Mouse (Mus musculus): ENCODE measurements at regions not wholly inside any gene's neighbourhood (a gene's known extent, or its start where the extent isn't known, plus 50 kb on each side); places are given as distances from the start of the nearest gene placed in this dataset.

- Histone ChIP-seq H3K9ac (no peak overlapping the region), H3K27ac (replicated peaks) (no peak overlapping the region), H3K4me1 (replicated peaks) (no peaks in the 10 kb centered on the region), H3K36me3 (no peaks in the 10 kb centered on the region), H3K4me2 (no peak overlapping the region), H3K27me3 (0 out of 2 replicates have a peak, but pooled peaks cover 4% of the 10 kb centered on the region), H3K9me3 (no peaks in the 10 kb centered on the region), H3K4me3 (no peak overlapping the region)
- WGBS = 47% methylated on average over 13 of the region's 13 CpGs
- ATAC-seq (ENCODE audit: low FRiP score, low read depth) = no peak
Measured at GRCm38 (mm10) chr17:85785625-85786294, 97.7 kb upstream of the Six2 start.

GRCm38 (mm10) chr17:85780477-85780876, 92.4 kb upstream of the Six2 start:
- H3K9ac ChIP-seq = no peak overlapping the region
- H3K27ac ChIP-seq (replicated peaks) = no peak overlapping the region
- 0 out of 2 replicates have a peak, but pooled peaks cover 5% of the 10 kb centered on the region for H3K27me3 ChIP-seq
- H3K4me3 ChIP-seq = no peak overlapping the region
- H3K4me2 ChIP-seq = no peak overlapping the region
- H3K36me3 ChIP-seq = no peaks in the 10 kb centered on the region
- H3K9me3 ChIP-seq = no peaks in the 10 kb centered on the region
- 93% methylated on average over 10 of the region's 10 CpGs for WGBS
- peaks cover 4% of the 10 kb centered on the region; the same call in 1 of the 2 replicates for H3K4me1 ChIP-seq (replicated peaks)
- no peak for ATAC-seq (ENCODE audit: low FRiP score, low read depth)

DNA sequence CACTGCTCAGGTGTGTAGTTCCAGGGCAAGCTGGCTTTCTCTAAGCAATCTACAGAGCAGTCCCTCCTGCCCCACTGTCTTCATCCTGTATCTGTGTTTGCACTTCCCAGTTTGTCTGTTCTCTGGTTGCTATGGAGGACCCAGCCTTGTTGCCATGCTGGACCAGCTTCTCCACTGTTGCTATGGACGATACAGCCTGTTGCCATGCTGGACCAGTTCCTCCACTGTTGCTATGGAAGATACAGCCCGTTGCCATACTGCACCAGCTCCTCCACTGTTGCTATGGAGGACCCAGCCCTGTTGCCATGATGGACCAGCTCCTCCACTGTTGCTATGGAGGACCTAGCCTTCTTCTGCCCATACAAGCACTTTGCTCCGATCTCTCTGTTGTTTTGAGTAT, 88.8 kb upstream of the Six2 start:
- Histone ChIP-seq H3K9ac (no peak overlapping the region), H3K9me3 (no peaks in the 10 kb centered on the region), H3K4me3 (no peak overlapping the region), H3K27ac (replicated peaks) (no peak overlapping the region), H3K4me2 (no peak overlapping the region), H3K4me1 (replicated peaks) (peaks cover 4% of the 10 kb centered on the region; the same call in 1 of the 2 replicates), H3K36me3 (no peaks in the 10 kb centered on the region), H3K27me3 (0 out of 2 replicates have a peak, but pooled peaks cover 5% of the 10 kb centered on the region)
- ATAC-seq (ENCODE audit: low FRiP score, low read depth) = peak; percentile 96
- WGBS = 42% methylated on average over 3 of the region's 3 CpGs

DNA sequence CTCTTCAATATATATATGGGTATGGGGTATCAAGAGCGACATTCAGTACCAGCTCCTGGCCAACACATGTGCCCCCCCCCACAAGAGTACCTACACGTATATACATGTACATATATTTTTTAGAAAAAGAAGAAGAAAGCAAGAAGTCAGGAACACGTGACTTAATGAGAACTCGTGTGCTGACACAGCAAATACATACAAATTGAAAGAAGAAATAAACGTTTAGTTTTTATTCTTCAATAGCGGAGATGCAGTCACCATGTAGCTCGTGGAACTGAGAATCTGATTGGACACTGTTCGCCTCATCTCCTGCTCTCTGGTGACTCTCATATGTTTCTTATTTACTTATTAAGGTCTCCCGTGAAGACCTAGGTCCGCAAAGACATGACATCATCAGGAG, 80.3 kb upstream of the Six2 start:
- H3K4me2 ChIP-seq = no peak overlapping the region
- H3K36me3 ChIP-seq = no peaks in the 10 kb centered on the region
- no peaks in the 10 kb centered on the region for H3K9me3 ChIP-seq
- 93% methylated on average over 10 of the region's 10 CpGs for WGBS
- ATAC-seq (ENCODE audit: low FRiP score, low read depth) = no peak
- no peaks in the 10 kb centered on the region for H3K27me3 ChIP-seq
- H3K27ac ChIP-seq (replicated peaks) = no peak overlapping the region
- no peak overlapping the region for H3K9ac ChIP-seq
- no peak overlapping the region for H3K4me3 ChIP-seq
- no peaks in the 10 kb centered on the region for H3K4me1 ChIP-seq (replicated peaks)

DNA sequence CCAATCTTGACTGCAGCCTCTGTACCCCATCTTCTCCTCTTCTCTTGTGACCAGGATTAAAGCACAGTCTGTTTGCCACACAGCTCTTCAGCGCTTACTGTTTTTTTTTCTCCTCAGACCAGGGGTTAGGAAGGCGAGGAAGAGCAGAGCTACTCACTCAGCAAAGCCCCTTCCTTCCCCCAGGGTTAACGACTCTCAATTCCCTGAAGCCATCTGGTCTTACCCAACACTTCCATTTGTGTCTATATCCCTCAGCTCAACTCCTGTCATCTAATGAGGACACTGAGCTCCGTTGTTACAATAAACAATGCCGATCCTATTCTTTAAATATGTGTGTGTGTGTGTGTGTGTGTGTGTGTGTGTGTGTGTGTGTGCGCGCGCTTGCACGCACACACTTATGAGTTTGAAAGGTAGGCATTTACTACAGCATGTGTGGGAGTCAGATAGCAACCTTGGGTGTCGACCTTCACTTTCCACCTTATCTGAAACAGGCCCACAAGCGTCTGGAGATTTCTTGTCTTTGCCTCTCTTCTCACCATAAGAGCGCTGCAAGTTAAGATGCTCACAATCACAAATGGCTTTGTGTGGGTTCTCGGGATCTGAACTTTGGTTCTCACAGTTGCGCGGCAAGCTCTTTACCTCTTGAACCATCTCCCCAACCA, 79.3 kb upstream of the Six2 start:
- H3K27me3 ChIP-seq = no peaks in the 10 kb centered on the region
- H3K4me1 ChIP-seq (replicated peaks) = no peaks in the 10 kb centered on the region
- peaks cover 2% of the 10 kb centered on the region; the same call in 1 of the 2 replicates for H3K9me3 ChIP-seq
- no peak overlapping the region for H3K9ac ChIP-seq
- H3K27ac ChIP-seq (replicated peaks) = no peak overlapping the region
- no peak for ATAC-seq (ENCODE audit: low FRiP score, low read depth)
- no peak overlapping the region for H3K4me3 ChIP-seq
- no peaks in the 10 kb centered on the region for H3K36me3 ChIP-seq
- 83% methylated on average over 15 of the region's 15 CpGs for WGBS
- no peak overlapping the region for H3K4me2 ChIP-seq

DNA sequence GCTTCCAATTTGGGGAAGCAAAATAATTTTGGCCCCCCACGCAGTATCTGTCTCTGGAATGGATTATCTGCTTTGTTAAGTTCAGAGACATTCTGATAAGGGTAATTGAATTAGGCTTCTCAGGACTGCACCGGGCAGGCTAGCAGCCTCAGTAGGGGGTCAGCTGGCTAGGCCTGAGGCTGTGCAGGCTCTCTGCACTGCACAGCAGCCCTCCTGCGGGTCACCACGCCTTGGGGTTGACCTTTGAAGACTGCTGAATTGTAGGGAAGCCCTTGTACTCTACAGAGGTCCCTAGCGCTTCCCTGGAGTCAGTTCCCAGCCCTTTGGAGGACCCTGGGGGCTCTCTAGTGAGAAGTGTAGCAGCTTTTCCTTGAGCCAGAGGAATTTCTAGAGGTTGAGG, 78.5 kb upstream of the Six2 start:
- Histone ChIP-seq H3K27me3 (no peaks in the 10 kb centered on the region), H3K27ac (replicated peaks) (no peak overlapping the region), H3K9ac (no peak overlapping the region), H3K36me3 (no peaks in the 10 kb centered on the region), H3K9me3 (peaks cover 2% of the 10 kb centered on the region; the same call in 1 of the 2 replicates), H3K4me3 (no peak overlapping the region), H3K4me1 (replicated peaks) (no peaks in the 10 kb centered on the region), H3K4me2 (no peak overlapping the region)
- ATAC-seq (ENCODE audit: low FRiP score, low read depth) = no peak
- WGBS = 16% methylated on average over 5 of the region's 5 CpGs

DNA sequence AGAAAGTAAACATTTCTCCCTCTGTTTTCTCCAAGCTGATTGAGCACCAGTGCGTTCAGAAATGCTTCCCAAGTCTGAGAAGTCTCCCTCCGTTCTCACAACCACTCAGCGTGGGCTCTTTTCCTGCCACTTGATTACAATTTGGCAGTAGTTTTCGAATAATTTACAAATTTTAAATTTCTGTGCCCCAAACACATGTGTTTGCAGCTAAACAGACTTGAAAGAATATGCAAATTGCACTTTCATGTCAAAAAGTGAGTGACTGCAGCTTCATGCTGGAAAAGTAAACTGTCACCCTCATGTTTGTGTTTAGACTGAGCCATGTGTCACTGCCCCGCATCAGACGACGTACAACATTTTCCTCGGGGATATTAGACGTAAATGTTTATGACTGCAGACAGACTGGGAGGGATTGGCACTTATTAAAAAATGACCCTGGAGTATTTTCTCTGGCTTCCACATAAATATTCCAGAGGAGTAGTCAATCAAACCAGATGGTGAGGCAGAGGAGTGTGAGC, 70.6 kb upstream of the Six2 start:
- Histone ChIP-seq H3K27ac (replicated peaks) (no peak overlapping the region), H3K4me3 (no peak overlapping the region), H3K9ac (no peak overlapping the region), H3K36me3 (no peaks in the 10 kb centered on the region), H3K9me3 (peaks cover 2% of the 10 kb centered on the region; the same call in 1 of the 2 replicates), H3K4me2 (no peak overlapping the region), H3K4me1 (replicated peaks) (no peaks in the 10 kb centered on the region), H3K27me3 (0 out of 2 replicates have a peak, but pooled peaks cover 4% of the 10 kb centered on the region)
- WGBS = 50% methylated on average over 9 of the region's 9 CpGs
- no peak for ATAC-seq (ENCODE audit: low FRiP score, low read depth)

DNA sequence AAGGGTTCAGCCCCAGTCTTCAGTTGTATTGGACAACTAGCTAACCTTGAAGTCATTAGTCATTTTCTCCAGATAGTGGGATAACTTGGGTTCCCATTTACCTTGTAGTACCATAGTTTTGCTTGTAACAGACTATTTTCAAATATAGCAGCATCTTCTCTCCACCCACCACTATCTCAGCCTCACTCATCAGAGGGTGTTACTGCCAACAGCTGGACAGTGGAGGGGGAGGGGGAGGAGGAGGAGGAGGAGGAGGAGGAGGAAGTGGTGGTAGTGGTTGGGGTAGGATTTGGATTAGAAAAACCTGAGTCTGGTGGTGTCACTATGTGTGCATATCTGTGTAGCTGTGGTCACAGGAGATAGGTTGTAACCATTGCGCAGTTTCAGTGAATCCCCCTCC, 69.6 kb upstream of the Six2 start:
- no peak for ATAC-seq (ENCODE audit: low FRiP score, low read depth)
- no peak overlapping the region for H3K4me2 ChIP-seq
- 0 out of 2 replicates have a peak, but pooled peaks cover 4% of the 10 kb centered on the region for H3K27me3 ChIP-seq
- H3K4me3 ChIP-seq = no peak overlapping the region
- WGBS = 100% methylated on average over 1 of the region's 1 CpGs
- H3K27ac ChIP-seq (replicated peaks) = no peak overlapping the region
- H3K4me1 ChIP-seq (replicated peaks) = no peaks in the 10 kb centered on the region
- peaks cover 2% of the 10 kb centered on the region; the same call in 1 of the 2 replicates for H3K9me3 ChIP-seq
- H3K9ac ChIP-seq = no peak overlapping the region
- no peaks in the 10 kb centered on the region for H3K36me3 ChIP-seq

DNA sequence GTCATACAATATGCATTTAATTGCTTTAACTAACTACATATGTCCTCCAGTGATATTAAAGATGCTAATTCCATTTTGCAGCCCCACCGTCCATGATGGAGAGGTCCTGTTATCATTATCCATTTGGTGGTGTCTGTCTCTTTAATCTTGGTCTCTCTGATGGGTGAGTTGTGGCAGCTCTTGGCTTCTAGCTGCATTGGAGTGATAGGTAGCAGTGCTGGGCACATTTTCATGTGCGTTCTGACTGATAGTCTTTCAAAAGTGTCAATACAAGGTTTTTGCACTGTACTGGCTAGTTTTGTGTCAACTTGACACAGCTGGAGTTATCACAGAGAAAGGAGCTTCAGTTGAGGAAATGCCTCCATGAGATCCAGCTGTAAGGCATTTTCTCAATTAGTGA, 67.5 kb upstream of the Six2 start:
- no peak overlapping the region for H3K27ac ChIP-seq (replicated peaks)
- no peaks in the 10 kb centered on the region for H3K36me3 ChIP-seq
- no peaks in the 10 kb centered on the region for H3K9me3 ChIP-seq
- no peaks in the 10 kb centered on the region for H3K4me1 ChIP-seq (replicated peaks)
- no peak overlapping the region for H3K4me2 ChIP-seq
- H3K27me3 ChIP-seq = 0 out of 2 replicates have a peak, but pooled peaks cover 11% of the 10 kb centered on the region
- 88% methylated on average over 2 of the region's 2 CpGs for WGBS
- no peak overlapping the region for H3K4me3 ChIP-seq
- H3K9ac ChIP-seq = no peak overlapping the region
- no peak for ATAC-seq (ENCODE audit: low FRiP score, low read depth)

DNA sequence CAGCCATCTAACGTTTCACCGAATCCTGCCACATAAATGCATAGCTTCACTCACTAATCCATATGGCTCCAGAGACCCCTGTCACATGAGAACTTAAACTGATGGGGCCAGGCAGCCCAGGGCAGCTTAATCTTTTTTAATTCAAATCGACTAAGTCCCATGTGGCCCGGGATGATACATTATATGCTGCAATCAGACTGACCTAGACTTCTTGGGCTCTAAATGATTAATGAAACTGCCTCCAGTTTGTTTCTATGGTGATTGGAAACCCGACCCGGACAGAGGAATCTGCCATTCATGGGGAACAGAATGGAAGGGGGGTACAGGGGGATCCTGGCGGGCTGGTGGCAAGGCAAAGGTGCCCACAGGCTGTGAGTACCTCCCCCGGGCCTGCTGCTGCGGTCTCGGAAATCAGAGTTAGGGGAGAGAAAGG, 60.6 kb upstream of the Six2 start:
- H3K36me3 ChIP-seq = no peaks in the 10 kb centered on the region
- no peak overlapping the region for H3K4me3 ChIP-seq
- peak; percentile 76 for ATAC-seq (ENCODE audit: low FRiP score, low read depth)
- no peak overlapping the region for H3K9ac ChIP-seq
- 7% methylated on average over 10 of the region's 10 CpGs for WGBS
- 0 out of 2 replicates have a peak, but pooled peaks cover 17% of the 10 kb centered on the region for H3K27me3 ChIP-seq
- H3K9me3 ChIP-seq = no peaks in the 10 kb centered on the region
- peak overlapping the region; percentile 43 for H3K4me2 ChIP-seq
- peaks cover 13% of the 10 kb centered on the region for H3K4me1 ChIP-seq (replicated peaks)
- H3K27ac ChIP-seq (replicated peaks) = no peak overlapping the region

DNA sequence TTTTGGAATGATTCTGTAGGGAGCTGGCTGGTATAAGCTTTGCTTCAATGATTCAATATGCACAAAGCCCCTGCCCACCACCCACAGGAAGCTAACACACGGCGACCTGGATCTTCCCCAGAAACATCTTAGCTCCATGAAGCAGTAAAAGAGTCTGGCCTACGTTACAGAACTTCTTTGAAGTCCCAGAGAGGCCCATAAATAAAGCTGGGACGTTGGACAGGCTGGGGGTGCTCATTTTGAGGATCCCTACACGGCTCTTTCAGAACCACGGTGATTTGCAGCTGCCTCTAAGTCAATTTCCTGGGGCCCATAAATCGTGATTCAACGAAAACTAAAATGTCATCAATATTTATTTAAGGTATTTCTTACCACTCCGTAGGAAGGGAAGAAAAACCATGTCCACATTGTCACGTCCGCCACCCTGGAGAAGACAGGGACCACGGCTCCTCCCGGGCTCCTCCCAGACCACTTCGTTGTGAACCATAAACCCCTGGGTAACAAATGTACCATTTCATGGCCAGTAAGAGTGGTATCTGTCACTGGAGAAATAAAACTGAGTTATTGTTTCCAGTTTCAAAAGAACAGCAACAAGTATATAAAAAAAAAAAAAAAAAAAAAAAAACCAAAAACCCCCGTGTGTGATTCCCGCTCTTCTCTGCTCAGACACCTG, 60.0 kb upstream of the Six2 start:
- Histone ChIP-seq H3K36me3 (no peaks in the 10 kb centered on the region), H3K9ac (no peak overlapping the region), H3K27ac (replicated peaks) (no peak overlapping the region), H3K4me2 (peak overlapping the region; percentile 43; the same call in 1 of the 2 replicates), H3K27me3 (0 out of 2 replicates have a peak, but pooled peaks cover 17% of the 10 kb centered on the region), H3K4me3 (no peak overlapping the region), H3K4me1 (replicated peaks) (peaks cover 13% of the 10 kb centered on the region), H3K9me3 (no peaks in the 10 kb centered on the region)
- no peak for ATAC-seq (ENCODE audit: low FRiP score, low read depth)
- WGBS = 49% methylated on average over 16 of the region's 16 CpGs
